Mouse (Mus musculus) liver, embryonic 14.5 days (tissue): Measurements from ENCODE around the gene Lsm11.

Experiments
- CTCF ChIP-seq: IDR thresholded peaks from 2 replicates; pipeline ENCODE4 v1.5.1; 2016; ENCODE audit warnings: antibody characterized with exemption, low read depth, control low read depth
- EP300 ChIP-seq: IDR thresholded peaks from 2 replicates; pipeline ENCODE4 v1.6.1; 2016; ENCODE audit warnings: antibody characterized with exemption, low read depth

DNA sequence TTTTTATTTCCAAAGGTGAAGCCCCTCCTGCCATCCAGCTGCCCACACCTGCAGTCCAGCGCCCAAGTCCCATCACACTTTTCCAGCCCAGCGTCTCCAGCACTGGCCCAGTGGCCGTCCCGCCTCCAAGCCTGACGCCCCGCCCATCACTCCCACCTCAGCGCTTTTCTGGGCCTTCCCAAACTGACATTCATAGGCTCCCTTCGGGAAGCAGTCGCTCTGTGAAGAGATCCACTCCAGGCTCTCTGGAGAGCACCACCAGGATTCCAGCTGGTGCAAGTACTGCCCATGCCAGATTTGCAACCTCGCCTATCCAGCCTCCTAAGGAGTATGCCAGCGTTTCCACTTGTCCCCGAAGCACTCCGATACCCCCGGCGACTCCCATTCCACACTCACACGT is 46.9 kb upstream of the Lsm11 start:
- TF ChIP-seq CTCF (no peak), EP300 (no peak)
